Mouse (Mus musculus): ENCODE measurements at regions not wholly inside any gene's neighbourhood (a gene's known extent, or its start where the extent isn't known, plus 50 kb on each side); places are given as distances from the start of the nearest gene placed in this dataset.

GRCm38 (mm10) chr7:40052255-40052654, 534.7 kb downstream of the Zfp619 start:
- DNase-seq (ENCODE audit: extremely low spot score, low read depth, low spot score), result no peak

DNA sequence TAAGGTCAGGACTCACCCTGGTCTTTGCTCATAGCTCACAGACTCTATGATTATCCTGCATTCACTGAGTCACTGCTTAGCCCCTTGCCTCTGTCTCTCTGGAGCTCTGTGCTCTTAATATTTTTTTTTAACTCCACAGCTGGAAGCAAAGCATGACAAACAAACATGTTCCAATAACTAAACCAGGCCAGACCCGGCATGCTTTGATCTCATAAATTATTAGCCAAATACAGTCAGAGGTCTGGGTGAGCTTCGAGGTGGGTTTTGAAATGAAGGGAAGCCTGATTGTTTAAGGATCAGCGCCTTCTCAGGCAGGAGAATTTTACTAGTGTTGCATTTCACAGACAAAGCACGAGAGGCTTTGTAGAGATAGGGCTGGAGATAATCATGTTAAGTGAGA, 541.3 kb downstream of the Zfp619 start:
- no peak for DNase-seq (ENCODE audit: extremely low spot score, low read depth, low spot score)

DNA sequence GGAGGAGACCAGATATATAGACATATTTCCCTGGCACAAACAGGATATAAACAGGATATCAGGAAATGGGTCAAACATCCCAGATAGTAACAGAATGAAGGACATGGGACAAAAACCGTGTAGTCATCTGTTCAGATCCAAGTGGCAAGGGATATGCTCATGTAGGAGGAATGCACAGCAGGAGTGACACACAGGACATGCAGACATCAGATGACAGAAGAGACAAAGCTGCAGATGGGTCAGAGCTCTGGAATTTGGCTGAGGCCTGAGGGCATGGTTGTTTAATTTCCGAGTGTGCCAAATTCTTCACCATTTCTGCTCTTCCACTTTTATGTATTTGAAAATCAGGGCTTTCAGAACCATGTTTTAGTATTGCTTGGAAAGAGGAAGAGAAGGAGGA, 547.1 kb downstream of the Zfp619 start:
- DNase-seq (ENCODE audit: extremely low spot score, low read depth, low spot score), result no peak

GRCm38 (mm10) chr7:40065526-40065925, 548.0 kb downstream of the Zfp619 start:
- no peak for DNase-seq (ENCODE audit: extremely low spot score, low read depth, low spot score)

GRCm38 (mm10) chr7:40067378-40067777, 549.8 kb downstream of the Zfp619 start:
- no peak for DNase-seq (ENCODE audit: extremely low spot score, low read depth, low spot score)

DNA sequence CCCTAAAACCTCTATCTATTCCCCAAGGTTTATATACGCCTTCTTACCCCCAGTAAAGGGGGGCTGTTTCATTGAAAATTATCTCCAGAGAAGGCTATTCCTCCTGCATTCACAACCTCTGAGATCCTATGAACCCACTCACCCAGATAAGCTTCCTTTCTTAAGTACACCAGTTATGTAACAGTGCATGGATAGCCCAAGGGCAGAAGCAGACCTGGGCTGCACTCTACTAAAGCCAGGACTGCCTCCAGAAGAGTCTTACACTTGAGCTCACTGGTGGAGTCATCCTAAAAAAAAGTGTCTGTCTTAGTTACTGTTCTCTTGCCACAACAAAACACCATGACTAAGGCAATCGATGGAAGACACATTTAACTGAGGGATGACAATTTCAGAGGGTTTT, 553.7 kb downstream of the Zfp619 start:
- DNase-seq (ENCODE audit: extremely low spot score, low read depth, low spot score), result no peak

GRCm38 (mm10) chr7:40072478-40072877, 554.9 kb downstream of the Zfp619 start:
- no peak for DNase-seq (ENCODE audit: extremely low spot score, low read depth, low spot score)

GRCm38 (mm10) chr7:40086236-40086635, 568.7 kb downstream of the Zfp619 start:
- no peak for DNase-seq (ENCODE audit: extremely low spot score, low read depth, low spot score)

DNA sequence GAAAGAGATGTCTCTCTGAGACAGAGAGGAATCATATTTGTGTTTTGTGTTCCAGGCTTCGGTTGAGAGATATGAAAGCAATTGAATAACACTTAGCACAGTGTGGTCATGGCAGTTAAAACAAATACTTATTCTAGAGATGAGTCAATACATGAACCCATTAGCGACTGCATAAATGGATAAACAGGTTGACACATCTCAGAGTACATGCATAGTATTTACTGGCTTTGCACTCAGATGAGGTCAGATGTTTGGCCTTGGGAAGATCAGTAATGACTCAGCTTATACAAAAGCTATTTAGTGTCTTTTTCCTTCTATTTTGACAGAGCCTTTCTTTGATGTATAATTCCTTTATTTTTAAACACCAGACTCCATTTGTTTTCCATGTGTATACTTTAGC, 579.5 kb downstream of the Zfp619 start:
- DNase-seq (ENCODE audit: extremely low spot score, low read depth, low spot score), result no peak

DNA sequence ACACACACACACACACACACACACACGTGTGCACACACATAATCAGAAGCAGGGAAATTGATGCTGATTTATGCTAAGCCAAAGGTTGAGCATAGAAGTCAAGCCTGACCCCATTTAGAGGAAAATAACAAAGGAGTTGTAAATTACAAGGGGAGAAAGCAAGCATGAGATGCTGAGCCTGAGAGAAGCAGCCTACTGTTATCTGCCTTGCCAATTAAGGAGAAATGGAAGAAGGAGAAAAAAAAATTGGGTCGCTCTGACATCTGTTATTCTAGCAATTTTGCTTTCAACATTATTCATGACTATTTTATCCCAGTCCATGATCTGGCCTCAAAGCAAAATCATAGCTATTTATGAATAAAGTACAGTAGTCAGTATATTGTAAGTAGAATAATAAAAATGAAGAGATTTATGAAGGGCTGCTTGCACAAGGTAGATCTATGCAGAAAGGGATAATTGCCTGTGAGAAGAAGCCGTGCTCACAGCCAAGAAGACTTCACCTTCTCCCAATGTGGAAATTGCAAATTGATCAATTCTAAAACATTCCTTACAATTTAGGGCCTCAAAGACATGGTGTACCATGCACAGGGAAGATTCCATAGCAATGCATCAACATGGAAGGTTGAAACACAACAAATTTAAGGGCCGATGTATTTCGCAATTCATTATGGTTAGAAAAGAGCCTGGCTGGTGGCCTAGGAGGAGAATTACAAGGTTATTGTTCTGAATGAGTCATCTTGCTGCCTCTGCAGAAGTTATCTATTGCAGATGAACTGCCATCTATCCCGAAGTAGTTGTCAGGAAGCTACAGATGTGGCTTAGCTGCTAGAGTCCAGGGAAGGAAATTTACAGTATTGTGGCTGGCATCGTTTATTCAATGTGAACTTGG, 585.7 kb downstream of the Zfp619 start:
- no peak for DNase-seq (ENCODE audit: extremely low spot score, low read depth, low spot score)

DNA sequence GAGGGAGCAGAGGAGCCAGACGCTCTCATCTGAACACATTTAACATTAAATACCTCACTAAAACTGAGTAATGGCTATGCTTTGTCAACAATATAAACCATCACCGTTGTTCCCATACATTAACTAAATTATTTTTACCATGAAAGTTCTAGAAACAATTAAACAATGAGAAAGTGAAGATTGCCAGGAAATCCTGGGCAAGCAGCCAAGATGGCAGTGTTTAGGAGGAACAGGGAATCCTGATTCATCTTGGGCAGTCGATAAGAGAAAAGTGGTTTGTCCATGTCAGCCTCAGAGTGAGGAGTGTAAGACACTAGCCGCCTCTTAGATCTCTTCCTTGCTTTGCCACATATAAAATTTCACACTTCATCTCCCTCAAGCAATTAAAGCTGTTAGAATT, 625.3 kb downstream of the Zfp619 start:
- no peak for DNase-seq (ENCODE audit: extremely low spot score, low read depth, low spot score)

DNA sequence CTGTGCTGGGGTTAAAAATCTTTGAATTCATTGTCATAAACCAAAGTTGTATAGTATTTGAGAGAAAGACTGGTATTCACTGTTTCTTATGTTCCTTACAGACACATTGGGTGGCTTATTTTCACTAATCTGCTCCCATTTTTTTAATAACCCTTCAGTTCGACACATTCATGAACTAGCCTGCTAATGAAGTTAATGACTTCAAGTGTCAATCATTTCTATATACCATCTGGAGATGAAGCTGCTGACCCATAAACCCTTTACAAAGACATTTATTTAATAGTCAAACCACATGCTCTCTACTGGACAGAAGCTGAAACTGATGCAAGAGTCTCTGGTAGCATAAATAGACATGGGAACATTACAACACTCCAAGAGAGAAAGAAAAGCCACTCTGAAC, 626.9 kb downstream of the Zfp619 start:
- no peak for DNase-seq (ENCODE audit: extremely low spot score, low read depth, low spot score)

DNA sequence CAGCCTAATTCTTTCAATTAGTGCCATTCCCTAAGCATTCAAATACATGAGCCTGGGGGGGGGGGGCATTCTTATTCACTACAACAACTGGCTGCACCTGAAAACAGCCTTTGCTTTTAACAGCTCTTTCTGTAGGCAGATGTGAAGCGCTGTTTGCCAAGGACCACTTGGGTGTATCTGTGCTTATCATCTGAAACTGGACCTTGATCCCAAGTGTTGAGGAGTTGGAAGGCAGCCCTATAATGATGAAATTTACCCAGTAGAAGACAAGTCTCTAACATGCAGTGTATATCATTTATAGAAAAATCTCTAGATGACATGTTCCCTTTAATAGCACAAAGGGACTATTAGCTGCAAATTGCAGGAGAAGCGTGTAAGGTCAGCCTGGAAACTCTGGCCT, 660.0 kb downstream of the Zfp619 start:
- DNase-seq (ENCODE audit: extremely low spot score, low read depth, low spot score), result no peak

DNA sequence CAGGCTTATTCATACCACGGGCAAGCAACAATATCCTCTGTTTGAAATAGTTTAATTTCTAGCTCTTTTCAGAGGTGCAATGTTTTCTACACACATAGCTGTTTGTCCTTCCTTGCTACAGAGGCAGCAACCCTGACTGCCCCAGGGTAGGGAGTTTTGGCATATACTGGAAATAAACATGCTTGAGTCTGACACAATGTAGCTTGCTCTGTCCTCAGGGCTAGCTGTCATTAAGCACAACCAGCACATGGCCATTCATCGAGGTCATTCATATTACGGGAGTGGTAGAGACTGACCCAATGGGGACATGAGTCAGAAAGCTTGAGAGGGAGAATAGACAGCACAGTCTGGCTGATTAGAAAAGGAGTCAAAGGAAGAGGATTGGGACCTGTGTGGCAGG, 677.8 kb downstream of the Zfp619 start:
- no peak for DNase-seq (ENCODE audit: extremely low spot score, low read depth, low spot score)

DNA sequence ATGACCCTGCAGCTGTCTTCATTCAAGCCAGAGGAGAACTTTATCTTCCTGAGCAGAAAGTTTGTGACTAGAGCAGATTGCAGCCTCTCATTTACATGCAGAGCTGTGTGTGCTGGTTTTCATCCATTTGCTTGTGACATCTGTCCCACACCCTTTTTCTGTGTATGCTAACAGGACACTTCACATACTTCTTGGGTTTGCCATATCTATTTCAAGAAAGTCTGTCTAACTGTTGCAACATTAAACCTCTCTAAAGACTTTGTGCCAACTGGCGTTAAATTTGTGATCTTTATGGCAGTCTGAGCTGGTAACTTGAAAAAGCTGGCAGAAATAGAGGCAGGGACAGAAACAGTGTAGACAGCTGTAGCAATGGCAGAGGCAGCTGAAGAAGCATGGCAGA, 685.0 kb downstream of the Zfp619 start:
- DNase-seq (ENCODE audit: extremely low spot score, low read depth, low spot score), result no peak

DNA sequence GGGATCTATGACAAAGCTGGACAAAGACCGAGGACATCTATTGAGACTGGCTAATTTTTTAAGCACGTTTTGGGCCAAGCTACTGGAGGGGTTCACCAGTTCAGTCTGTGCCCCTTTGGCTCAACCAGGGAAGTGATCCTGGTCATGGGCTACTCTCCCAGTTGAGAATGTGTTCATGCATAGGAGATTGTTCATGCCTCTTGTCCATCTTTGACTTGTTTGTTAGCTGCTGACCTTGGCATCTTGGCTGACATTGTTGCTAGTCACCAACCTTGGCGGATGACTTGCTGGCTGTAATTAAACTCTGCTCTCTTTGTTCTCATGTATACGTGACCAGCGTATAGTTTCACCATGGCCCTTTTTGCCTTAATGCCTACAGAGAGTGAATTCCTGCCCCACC, 686.2 kb upstream of the Vstm2b start:
- no peak for DNase-seq (ENCODE audit: extremely low spot score, low read depth, low spot score)

DNA sequence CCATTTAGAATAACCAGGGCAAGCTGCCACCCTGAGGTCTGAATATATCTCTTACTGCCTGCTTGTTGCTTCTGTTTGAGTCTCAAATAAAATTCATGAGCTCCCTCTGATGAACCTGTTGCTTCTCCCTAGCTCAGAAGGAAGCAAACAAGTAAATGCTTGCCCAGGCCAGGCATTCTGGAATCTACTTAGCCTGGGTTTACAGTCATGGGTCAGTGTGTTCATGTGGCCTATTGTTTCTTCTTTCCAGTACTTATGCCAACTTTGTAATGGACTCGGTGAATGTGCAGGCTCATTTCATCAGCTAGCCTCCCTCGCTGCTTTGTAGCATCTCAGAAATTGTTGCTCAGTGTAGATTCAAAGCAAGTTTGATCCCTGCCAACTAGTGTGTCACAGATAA, 685.6 kb upstream of the Vstm2b start:
- no peak for DNase-seq (ENCODE audit: extremely low spot score, low read depth, low spot score)

GRCm38 (mm10) chr7:40213646-40214045, 684.5 kb upstream of the Vstm2b start:
- DNase-seq (ENCODE audit: extremely low spot score, low read depth, low spot score), result no peak

- no peak for DNase-seq (ENCODE audit: extremely low spot score, low read depth, low spot score)
These were observed 683.7 kb upstream of the Vstm2b start for GRCm38 (mm10) chr7:40214395-40214794.

GRCm38 (mm10) chr7:40215271-40215670, 682.9 kb upstream of the Vstm2b start:
- DNase-seq (ENCODE audit: extremely low spot score, low read depth, low spot score), result no peak

GRCm38 (mm10) chr7:40220549-40220948, 677.6 kb upstream of the Vstm2b start:
- DNase-seq (ENCODE audit: extremely low spot score, low read depth, low spot score), result no peak

GRCm38 (mm10) chr7:40245188-40245587, 652.9 kb upstream of the Vstm2b start:
- no peak for DNase-seq (ENCODE audit: extremely low spot score, low read depth, low spot score)

DNA sequence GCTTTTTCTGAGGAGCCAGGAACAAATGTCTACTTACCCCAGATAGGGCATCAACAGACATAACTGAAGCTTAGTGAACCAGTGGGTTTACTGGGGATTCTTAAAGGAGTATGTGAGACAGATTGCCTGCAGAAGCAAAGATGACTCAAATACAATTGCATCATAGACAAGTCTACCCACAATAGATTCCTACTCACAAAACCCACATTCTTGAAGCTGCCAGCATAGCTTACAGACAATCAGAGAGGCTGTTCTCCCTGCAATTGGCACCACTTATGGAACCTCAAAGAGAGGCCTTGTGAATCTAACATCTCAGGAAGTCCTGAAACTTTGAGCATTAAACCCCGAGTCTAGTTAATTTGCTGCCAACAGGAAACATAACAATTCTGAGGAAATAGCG, 649.6 kb upstream of the Vstm2b start:
- DNase-seq (ENCODE audit: extremely low spot score, low read depth, low spot score), result no peak
